Mouse (Mus musculus): Measurements from ENCODE around the gene Has1.

GRCm38 (mm10) chr17:17865168-17865567 is 10.2 kb upstream of the Has1 start:
- TF ChIP-seq CTCF (IDR thresholded peaks at IDR 0.05; ENCODE audit: low read depth), result no peak
- TF ChIP-seq EP300 (optimal IDR thresholded peaks at IDR 0.05), result no peak
